21 mouse cellular contexts compared by ENCODE assay signal in genomic region chr5:44707946-44708345, GRCm38 (mm10).
DNase-seq lines count a peak whose midpoint lies in the region; ATAC-seq and TF ChIP-seq lines count a peak whose summit lies in the region.
"Had no signal": no experiment of that assay in that cellular context is flagged by ENCODE, and none has a peak within 500 bp of the region (broad histone marks: within the 10 kb centered on the region; RNA-seq: fewer than 3 reads in every experiment).

No protein-coding gene starts in this region.

- H3K4me3 ChIP-seq in heart, embryonic 12.5 days = no peak overlapping the region
- no peak overlapping the region for H3K4me3 ChIP-seq in heart, embryonic 11.5 days (ENCODE audit: low read depth, low read length)
- H3K4me3 ChIP-seq in kidney, embryonic 14.5 days (ENCODE audit: low read length) = no peak overlapping the region
- no peak overlapping the region for H3K4me3 ChIP-seq in lung, postnatal 0 days (ENCODE audit: low read depth, low read length)
- H3K4me3 ChIP-seq in intestine, postnatal 0 days (ENCODE audit: low read depth, low read length) = no peak overlapping the region
- H3K4me3 ChIP-seq: left cerebral cortex, adult 2 months; limb, embryonic 10.5 days; liver, embryonic 13.5 days; midbrain, embryonic 12.5 days had no signal

- H3K36me3 ChIP-seq in heart, embryonic 12.5 days = no peaks in the 10 kb centered on the region
- no peaks in the 10 kb centered on the region for H3K36me3 ChIP-seq in heart, embryonic 11.5 days (ENCODE audit: control insufficient read depth, insufficient read depth, low read length)
- no peaks in the 10 kb centered on the region for H3K36me3 ChIP-seq in kidney, embryonic 14.5 days (ENCODE audit: control insufficient read depth, insufficient read depth, low read length)
- H3K36me3 ChIP-seq in lung, postnatal 0 days (ENCODE audit: insufficient read depth, low read length) = no peaks in the 10 kb centered on the region
- H3K36me3 ChIP-seq in intestine, postnatal 0 days (ENCODE audit: control insufficient read depth, insufficient read depth) = no peaks in the 10 kb centered on the region
- H3K36me3 ChIP-seq: limb, embryonic 10.5 days; liver, embryonic 13.5 days; midbrain, embryonic 12.5 days had no signal

- TF ChIP-seq EP300 in lung, postnatal 0 days (IDR thresholded peaks at IDR 0.05) = no peak

- H3K9ac ChIP-seq in heart, embryonic 12.5 days = no peak overlapping the region
- H3K9ac ChIP-seq in heart, embryonic 11.5 days (ENCODE audit: low read depth, low read length) = no peak overlapping the region
- no peak overlapping the region for H3K9ac ChIP-seq in kidney, embryonic 14.5 days (ENCODE audit: low read depth, low read length)
- no peak overlapping the region for H3K9ac ChIP-seq in lung, postnatal 0 days (replicated peaks; ENCODE audit: low read depth)
- H3K9ac ChIP-seq in intestine, postnatal 0 days (ENCODE audit: low read depth, low read length) = no peak overlapping the region
- H3K9ac ChIP-seq: hindbrain, embryonic 14.5 days; liver, embryonic 13.5 days; midbrain, embryonic 12.5 days had no signal

- no peak for DNase-seq in kidney, adult 11 months
- DNase-seq in lung, postnatal 0 days (ENCODE audit: low spot score) = no peak
- no peak for DNase-seq in lung, postnatal 36 days
- no peak for DNase-seq in retina, postnatal 1 day
- DNase-seq: adrenal gland, adult 8-10 months; B cell, adult 2 months; cerebellum, adult 18-20 months; cerebellum, postnatal 36 days; kidney, adult 9 months; liver, embryonic 13.5 days; right cerebral cortex, adult 18-20 months had no signal

- H3K4me2 ChIP-seq in heart, embryonic 12.5 days = no peak overlapping the region
- H3K4me2 ChIP-seq in heart, embryonic 11.5 days = no peak overlapping the region
- no peak overlapping the region for H3K4me2 ChIP-seq in kidney, embryonic 14.5 days (replicated peaks; ENCODE audit: low read depth, low read length)
- H3K4me2 ChIP-seq in lung, postnatal 0 days (replicated peaks; ENCODE audit: low read depth, low read length) = no peak overlapping the region
- H3K4me2 ChIP-seq in intestine, postnatal 0 days (replicated peaks; ENCODE audit: low read depth) = peak overlapping the region; percentile 37; the same call in 1 of the 2 replicates
- H3K4me2 ChIP-seq: hindbrain, embryonic 14.5 days; liver, embryonic 13.5 days; midbrain, embryonic 12.5 days had no signal

- ATAC-seq in heart, embryonic 12.5 days (ENCODE audit: insufficient number of reproducible peaks, low FRiP score) = no peak
- ATAC-seq in heart, embryonic 11.5 days (replicated peaks; ENCODE audit: insufficient number of reproducible peaks, low FRiP score, low TSS enrichment) = no peak
- no peak for ATAC-seq in kidney, embryonic 14.5 days (ENCODE audit: low FRiP score, low TSS enrichment)
- no peak for ATAC-seq in lung, postnatal 0 days
- no peak for ATAC-seq in intestine, postnatal 0 days
- ATAC-seq: forebrain, embryonic 14.5 days had no signal

- 0 out of 2 replicates have a peak, but pooled peaks cover 4% of the 10 kb centered on the region for H3K4me1 ChIP-seq in heart, embryonic 12.5 days (replicated peaks)
- H3K4me1 ChIP-seq in heart, embryonic 11.5 days (ENCODE audit: control insufficient read depth, insufficient read depth, low read length) = no peaks in the 10 kb centered on the region
- H3K4me1 ChIP-seq in kidney, embryonic 14.5 days (ENCODE audit: control insufficient read depth, insufficient read depth, low read length) = 0 out of 2 replicates have a peak, but pooled peaks cover 6% of the 10 kb centered on the region
- no peaks in the 10 kb centered on the region; the same call in 1 of the 2 replicates for H3K4me1 ChIP-seq in lung, postnatal 0 days (ENCODE audit: insufficient read depth, low read depth, low read length)
- no peaks in the 10 kb centered on the region; the same call in 1 of the 2 replicates for H3K4me1 ChIP-seq in intestine, postnatal 0 days (replicated peaks; ENCODE audit: control insufficient read depth, insufficient read depth, low read length)

- WGBS in heart, embryonic 12.5 days = 72% methylated on average over 3 of the region's 3 CpGs
- WGBS in heart, embryonic 11.5 days (ENCODE audit: insufficient replicate concordance) = 67% methylated on average over 3 of the region's 3 CpGs
- 78% methylated on average over 3 of the region's 3 CpGs for WGBS in kidney, embryonic 14.5 days
- 72% methylated on average over 3 of the region's 3 CpGs for WGBS in lung, postnatal 0 days
- WGBS in intestine, postnatal 0 days = 76% methylated on average over 3 of the region's 3 CpGs

- no peaks in the 10 kb centered on the region for H3K9me3 ChIP-seq in heart, embryonic 12.5 days (replicated peaks)
- no peaks in the 10 kb centered on the region for H3K9me3 ChIP-seq in heart, embryonic 11.5 days (replicated peaks; ENCODE audit: control insufficient read depth, low read length)
- no peaks in the 10 kb centered on the region for H3K9me3 ChIP-seq in kidney, embryonic 14.5 days (ENCODE audit: control insufficient read depth, low read length)
- no peaks in the 10 kb centered on the region for H3K9me3 ChIP-seq in lung, postnatal 0 days (ENCODE audit: low read length)
- no peaks in the 10 kb centered on the region for H3K9me3 ChIP-seq in intestine, postnatal 0 days (ENCODE audit: control insufficient read depth)
- H3K9me3 ChIP-seq: limb, embryonic 10.5 days; liver, embryonic 13.5 days; midbrain, embryonic 12.5 days had no signal

- no peaks in the 10 kb centered on the region for H3K27me3 ChIP-seq in heart, embryonic 12.5 days (replicated peaks)
- H3K27me3 ChIP-seq in heart, embryonic 11.5 days (ENCODE audit: control insufficient read depth, insufficient read depth, low read length) = no peaks in the 10 kb centered on the region
- no peaks in the 10 kb centered on the region for H3K27me3 ChIP-seq in kidney, embryonic 14.5 days (ENCODE audit: control insufficient read depth, insufficient read depth, low read length)
- no peaks in the 10 kb centered on the region for H3K27me3 ChIP-seq in lung, postnatal 0 days (replicated peaks; ENCODE audit: insufficient read depth, low read length)
- no peaks in the 10 kb centered on the region for H3K27me3 ChIP-seq in intestine, postnatal 0 days (replicated peaks; ENCODE audit: control insufficient read depth, insufficient read depth, low read length)
- H3K27me3 ChIP-seq: liver, embryonic 13.5 days; midbrain, embryonic 12.5 days had no signal

- peak overlapping the region; percentile 48; the same call in 1 of the 2 replicates for H3K27ac ChIP-seq in heart, embryonic 12.5 days (ENCODE audit: poor library complexity, severe bottlenecking)
- no peak overlapping the region; the same call in 1 of the 2 replicates for H3K27ac ChIP-seq in heart, embryonic 11.5 days (ENCODE audit: low read depth, low read length)
- peak overlapping the region; percentile 24; the same call in 1 of the 2 replicates for H3K27ac ChIP-seq in kidney, embryonic 14.5 days (ENCODE audit: low read depth, low read length)
- peak overlapping the region; percentile 3; the same call in 1 of the 2 replicates for H3K27ac ChIP-seq in lung, postnatal 0 days (ENCODE audit: low read length)
- H3K27ac ChIP-seq in intestine, postnatal 0 days (ENCODE audit: low read depth, low read length) = peak overlapping the region; percentile 70
- H3K27ac ChIP-seq: hindbrain, embryonic 14.5 days; left cerebral cortex, adult 2 months; limb, embryonic 10.5 days; liver, embryonic 13.5 days; macrophage; midbrain, embryonic 12.5 days had no signal

- TF ChIP-seq CTCF in lung, postnatal 0 days (IDR thresholded peaks at IDR 0.05) = no peak
- TF ChIP-seq CTCF in intestine, postnatal 0 days (IDR thresholded peaks at IDR 0.05; ENCODE audit: low read depth) = no peak
